Mouse (Mus musculus) spleen, adult 2 months (tissue): ENCODE data around the gene Stard5. TPM values are rescaled to one million over a fixed set of nuclear protein-coding genes. Genes with fewer than 3 reads are reported as not detected.
A peak's percentile ranks its signal among the peaks of the same experiment; 100 is the strongest.

Experiments used
- DNase-seq, 2 experiments: peaks; one replicate each; pipeline versions ENCODE4 v3.0.0 to v3.0.0-alpha.2; 2012 to 2021; ENCODE audit warnings: low spot score in 2 of 2, low read depth in 1 of 2
- H3K27ac ChIP-seq: fragments of 200-500 bp; 2 replicates; pipeline ENCODE4 v1.5.1; 2012; ENCODE audit warnings: low read length, inconsistent platforms; ENCODE audit not compliant: insufficient read depth
- H3K27me3 ChIP-seq: fragments of 200-500 bp; 2 replicates; pipeline ENCODE4 v1.6.1; 2012; ENCODE audit warnings: mild to moderate bottlenecking, moderate library complexity, low read length, inconsistent platforms; ENCODE audit not compliant: control insufficient read depth, insufficient read depth
- H3K36me3 ChIP-seq: fragments of 200-500 bp; 2 replicates; pipeline ENCODE4 v1.6.1; 2012; ENCODE audit warnings: mild to moderate bottlenecking, low read length, inconsistent platforms; ENCODE audit not compliant: control insufficient read depth, insufficient read depth
- H3K4me1 ChIP-seq: fragments of 200-500 bp; 2 replicates; pipeline ENCODE4 v1.6.1; 2011; ENCODE audit warnings: inconsistent platforms; ENCODE audit not compliant: control insufficient read depth, insufficient read depth, insufficient read length
- H3K4me3 ChIP-seq: fragments of 200-500 bp; 2 replicates; pipeline ENCODE4 v1.5.1; 2011; ENCODE audit warnings: mild to moderate bottlenecking, inconsistent platforms; ENCODE audit not compliant: insufficient read depth, insufficient read length; ENCODE audit errors: extremely low read depth
- CTCF ChIP-seq: fragments of 200-500 bp; IDR thresholded peaks from 2 replicates; pipeline ENCODE4 v1.5.1; 2011; ENCODE audit warnings: mild to moderate bottlenecking, inconsistent platforms; ENCODE audit not compliant: insufficient read depth, insufficient read length, insufficient replicate concordance; ENCODE audit errors: extremely low read depth
- POLR2A ChIP-seq: fragments of 200-500 bp; IDR thresholded peaks from 2 replicates; pipeline ENCODE4 v1.6.1; 2011; ENCODE audit warnings: low read depth, low read length, inconsistent platforms
- WGBS: fragments of 180-500 bp; shearing (Covaris S2); methylation state at CpG from one replicate; pipeline ENCODE4 v1.1.7; 2018; 5-methylcytosine and 5-hydroxymethylcytosine counted together
- polyA plus RNA-seq: library from polyadenylated mRNA; depleted of rRNA; stranded (reverse); fragments of >200 nt; gene quantifications from 2 replicates; pipeline ENCODE4 v1.2.3, GENCODE M21; 2012; rRNA removed

Stard5 gene
- polyA plus RNA-seq = 15.6 and 18.4 TPM in 2 replicates

DNA sequence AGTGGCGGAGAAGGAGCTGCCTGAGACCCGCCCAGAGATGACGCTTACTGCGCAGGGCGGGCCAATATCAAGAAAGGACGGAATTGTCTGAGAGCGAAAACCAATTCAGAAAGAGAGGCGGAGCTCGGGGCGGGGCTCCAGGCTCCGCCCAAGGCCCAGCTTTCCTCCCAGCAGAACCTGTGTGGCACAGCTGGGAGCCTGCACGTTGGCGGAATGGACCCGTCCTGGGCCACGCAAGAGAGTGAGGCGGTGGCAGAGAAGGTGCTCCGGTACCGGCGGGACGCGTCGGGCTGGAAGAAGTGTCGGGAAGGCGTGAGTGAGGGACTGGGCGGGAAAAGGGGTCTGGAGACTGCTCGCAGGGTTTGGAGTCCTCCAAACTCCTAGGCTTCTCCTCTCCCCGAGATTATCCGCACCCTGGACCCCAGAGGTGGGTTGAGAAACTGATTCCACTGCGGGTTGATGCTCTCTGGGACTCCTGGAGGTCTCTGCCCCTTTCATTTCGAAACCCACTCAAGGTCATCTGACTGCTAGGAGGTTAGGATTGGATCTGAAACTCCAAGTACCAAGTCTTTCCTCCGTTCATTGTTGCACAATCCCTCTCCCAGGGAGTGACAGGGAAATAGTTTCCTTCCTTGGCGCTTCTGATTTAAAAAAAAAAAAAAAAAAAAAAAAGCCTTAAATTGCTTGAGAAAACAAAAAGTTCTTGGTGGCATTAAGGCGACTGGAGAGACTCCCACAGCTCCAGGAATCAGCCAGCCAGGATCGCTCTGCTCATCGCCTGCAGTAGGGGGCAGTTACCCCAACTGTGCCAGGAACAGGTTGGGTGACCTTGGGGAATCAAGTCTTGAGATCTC, at the start of gene Stard5:
TSS of gene Stard5 (plus strand) at position 132 of the 854 bp plus-strand sequence.
- H3K27ac ChIP-seq = peak within 1 kb of the TSS; percentile 74
- peak within 1 kb of the TSS; percentile 82 for H3K4me3 ChIP-seq
- peaks cover 2% of the 10 kb centered on the region; the same call in 1 of the 2 replicates for H3K4me1 ChIP-seq
- H3K36me3 ChIP-seq = peaks cover 4% of the 10 kb centered on the region; the same call in 1 of the 2 replicates
- peak; percentile 82 to 88 for DNase-seq
- WGBS = 4% methylated on average over 35 of the region's 35 CpGs
- TF ChIP-seq POLR2A (peak; percentile 88), CTCF (no peak)
- H3K27me3 ChIP-seq = no peaks in the 10 kb centered on the region

DNA sequence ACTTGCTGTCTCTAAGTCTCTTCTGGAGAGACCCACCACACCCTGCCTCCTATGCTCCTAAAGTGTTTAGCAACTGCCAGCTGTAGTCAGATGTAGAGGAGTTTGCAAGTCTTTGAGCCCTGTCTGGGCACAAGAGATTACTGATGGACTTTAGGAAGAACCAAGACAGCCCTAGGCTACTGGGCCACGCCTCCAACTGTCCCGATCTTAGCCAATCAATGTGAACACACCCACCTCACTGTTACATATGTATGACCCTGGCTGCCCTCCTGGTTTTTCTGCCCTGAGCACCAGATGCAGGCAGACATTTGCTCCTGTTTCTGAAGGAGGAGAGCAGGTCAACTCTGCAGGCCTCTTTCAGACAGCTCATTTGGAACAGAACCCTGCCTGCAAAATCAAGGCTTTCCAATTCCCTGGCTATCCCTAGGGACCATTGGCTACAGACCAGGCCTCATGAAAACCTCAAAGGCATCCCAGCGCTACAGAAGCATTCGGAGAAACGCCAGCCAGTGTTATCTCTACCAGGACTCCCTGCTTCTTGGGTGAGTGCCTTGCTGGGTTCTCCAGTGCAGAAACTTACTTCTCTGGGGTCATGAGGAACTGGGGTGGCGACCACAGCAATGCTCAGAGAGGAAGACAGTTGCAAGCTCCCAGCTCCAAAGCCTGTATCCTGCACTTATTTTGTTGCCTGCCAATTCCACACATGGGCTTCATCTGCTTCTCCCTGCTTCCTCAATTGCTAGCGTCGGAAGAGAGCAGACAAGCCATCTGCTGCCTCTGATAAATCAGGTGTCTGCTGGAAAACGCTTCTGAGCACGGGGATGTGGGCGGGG, 46.9 kb upstream of the Stard5 start, which contains the start of gene Tmc3:
TSS of gene Tmc3 (plus strand) at position 289 of the 833 bp plus-strand sequence.
- TF ChIP-seq POLR2A (no peak), CTCF (no peak)
- Histone ChIP-seq H3K4me1 (no peaks in the 10 kb centered on the region), H3K27me3 (no peaks in the 10 kb centered on the region), H3K36me3 (no peaks in the 10 kb centered on the region), H3K4me3 (no peak within 1 kb of the TSS), H3K27ac (no peak within 1 kb of the TSS)
- WGBS = 52% methylated on average over 11 of the region's 11 CpGs
- DNase-seq = no peak

DNA sequence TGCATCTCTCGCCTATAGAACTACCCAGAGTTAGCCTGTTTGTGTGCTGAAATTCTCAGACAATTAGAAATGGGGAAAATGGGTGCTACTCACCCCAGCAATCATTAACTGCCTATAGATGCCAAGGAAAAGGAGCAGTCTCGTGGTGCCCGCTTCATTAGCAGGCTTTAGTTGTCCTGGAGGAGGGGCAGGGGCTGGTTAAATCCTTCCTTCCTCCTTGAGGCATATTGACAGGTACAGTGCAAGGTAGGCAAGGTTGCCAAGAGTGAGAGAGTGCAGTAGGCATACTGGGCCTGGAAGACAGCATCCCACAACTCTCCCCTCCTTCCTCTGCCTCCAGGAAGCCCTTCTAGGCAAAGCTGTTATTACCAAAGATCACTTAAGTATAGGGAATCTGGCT, 37.7 kb upstream of the Stard5 start:
- Histone ChIP-seq H3K27ac (no peak overlapping the region), H3K4me1 (no peaks in the 10 kb centered on the region), H3K4me3 (no peak overlapping the region), H3K36me3 (no peaks in the 10 kb centered on the region), H3K27me3 (no peaks in the 10 kb centered on the region)
- TF ChIP-seq POLR2A (no peak), CTCF (no peak)
- DNase-seq = no peak
- 84% methylated on average over 3 of the region's 3 CpGs for WGBS

DNA sequence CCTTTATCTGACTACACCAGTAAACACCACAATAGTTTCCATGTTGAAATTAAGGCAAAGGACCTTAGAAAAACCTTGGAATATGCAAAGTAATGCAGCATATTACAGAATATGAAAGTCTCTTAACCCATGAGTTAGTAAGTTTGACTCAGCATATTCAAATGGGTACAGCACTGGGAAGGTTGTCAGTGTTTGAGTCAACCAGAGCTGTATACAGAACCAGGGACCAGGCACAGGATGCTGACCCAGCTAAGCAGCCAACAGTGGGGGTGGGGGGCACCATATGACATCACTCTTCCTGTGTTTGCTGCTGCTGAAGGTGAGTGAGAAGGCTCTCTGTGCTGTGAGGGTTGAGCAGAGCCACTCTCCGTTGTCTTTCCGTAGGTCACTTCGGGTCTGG, 34.7 kb upstream of the Stard5 start:
- WGBS = 89% methylated on average over 3 of the region's 3 CpGs
- TF ChIP-seq CTCF = no peak
- no peak for TF ChIP-seq POLR2A
- DNase-seq = no peak
- no peaks in the 10 kb centered on the region for H3K36me3 ChIP-seq
- no peaks in the 10 kb centered on the region for H3K27me3 ChIP-seq
- H3K4me1 ChIP-seq = no peaks in the 10 kb centered on the region
- no peak overlapping the region for H3K4me3 ChIP-seq
- H3K27ac ChIP-seq = no peak overlapping the region

DNA sequence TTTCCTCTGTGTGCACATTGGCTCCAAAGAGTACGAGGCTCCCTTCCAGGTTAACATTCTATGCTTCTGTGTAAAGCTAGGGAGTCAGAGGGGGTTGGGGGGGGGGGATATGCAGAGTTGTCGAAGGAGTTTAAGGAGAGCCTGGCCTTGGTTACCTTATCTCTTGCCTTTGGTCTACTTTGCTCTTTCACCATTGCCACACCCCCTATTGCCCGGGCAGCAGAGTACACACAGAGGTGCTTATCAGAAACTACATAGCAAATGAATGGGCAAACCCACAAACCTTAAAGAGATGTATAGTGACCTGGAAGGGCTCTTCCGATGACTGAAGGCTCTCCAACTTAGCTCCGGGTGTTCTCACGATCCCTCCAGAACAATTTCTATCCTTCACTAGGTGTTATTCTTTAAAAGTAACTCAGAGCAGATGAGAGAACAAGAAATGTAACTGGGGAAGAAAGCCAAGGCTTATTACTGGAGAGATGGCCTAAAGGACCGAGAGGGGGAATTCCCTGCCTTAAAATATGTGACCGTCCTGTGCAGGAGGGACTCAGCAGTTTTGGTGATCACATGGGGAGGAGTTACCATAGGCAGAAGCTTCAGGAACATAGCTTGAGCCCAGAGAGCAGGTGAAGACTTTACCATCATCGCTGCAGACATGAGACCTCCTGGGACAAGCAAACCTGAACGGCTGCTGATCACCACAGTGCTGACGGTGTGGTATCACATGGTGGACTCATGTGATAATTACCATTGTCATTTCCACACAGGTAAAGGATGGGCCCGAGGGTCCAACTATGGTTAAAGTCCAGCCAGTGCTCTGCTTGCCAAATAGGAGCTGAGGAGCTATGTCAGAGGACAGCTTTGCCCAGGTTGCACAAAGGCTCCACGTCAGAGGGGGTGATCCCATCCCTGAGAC, 32.5 kb upstream of the Stard5 start:
- no peak overlapping the region for H3K4me3 ChIP-seq
- no peaks in the 10 kb centered on the region for H3K36me3 ChIP-seq
- DNase-seq = no peak
- no peaks in the 10 kb centered on the region for H3K27me3 ChIP-seq
- 84% methylated on average over 13 of the region's 13 CpGs for WGBS
- no peak overlapping the region for H3K27ac ChIP-seq
- no peaks in the 10 kb centered on the region for H3K4me1 ChIP-seq
- no peak for TF ChIP-seq POLR2A
- TF ChIP-seq CTCF = no peak

DNA sequence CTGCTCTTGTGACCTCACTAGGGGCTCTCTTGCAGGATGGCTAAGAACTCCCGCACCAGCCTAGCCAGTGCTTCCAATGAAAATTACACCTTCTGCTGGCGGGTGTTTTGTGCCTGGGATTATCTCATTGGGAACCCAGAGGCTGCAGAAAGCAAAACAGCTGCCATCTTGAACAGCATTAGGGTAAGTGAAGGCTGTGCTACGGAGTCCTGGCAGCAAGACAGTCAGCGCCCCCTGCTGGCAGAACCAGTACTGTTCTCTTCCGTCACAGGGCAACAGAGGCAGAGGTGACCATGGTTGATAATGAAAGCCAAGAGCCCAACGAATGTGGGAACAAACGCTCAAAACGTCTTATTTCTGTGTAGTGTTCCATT, 31.9 kb upstream of the Stard5 start:
- Histone ChIP-seq H3K27me3 (no peaks in the 10 kb centered on the region), H3K27ac (no peak overlapping the region), H3K36me3 (no peaks in the 10 kb centered on the region), H3K4me1 (no peaks in the 10 kb centered on the region), H3K4me3 (no peak overlapping the region)
- 55% methylated on average over 8 of the region's 8 CpGs for WGBS
- peak; percentile 31 to 56 for DNase-seq
- TF ChIP-seq CTCF = peak; percentile 72; the same call in 1 of the 2 replicates
- no peak for TF ChIP-seq POLR2A
